Mouse (Mus musculus) intestine, embryonic 14.5 days (tissue): ENCODE results near the gene Atg2a. TPM values are rescaled to one million over a fixed set of nuclear protein-coding genes. Genes with fewer than 3 reads are reported as not detected.
A peak's percentile ranks its signal among the peaks of the same experiment; 100 is the strongest.

Experiments
- ATAC-seq: fragments of 200-750 bp; cut with Nextera tagmentation; replicated peaks from 2 replicates; pipeline ENCODE4 v1.8.0; 2017; ENCODE audit warnings: low read depth, moderate number of reproducible peaks, moderate TSS enrichment, moderate library complexity; ENCODE audit not compliant: low FRiP score, low TSS enrichment
- DNase-seq: peaks from one replicate; pipeline ENCODE4 v3.0.0-alpha.2; 2018; ENCODE audit warnings: low spot score
- H3K27ac ChIP-seq: fragments of 300-500 bp; sonication (generic); 2 replicates; pipeline ENCODE4 v1.5.1; 2014; ENCODE audit warnings: low read depth, mild to moderate bottlenecking, control low read depth
- H3K27me3 ChIP-seq: fragments of 300-500 bp; sonication (generic); replicated peaks from 2 replicates; pipeline ENCODE4 v1.6.1; 2014; ENCODE audit warnings: low read length, control low read depth; ENCODE audit not compliant: control insufficient read depth, insufficient read depth
- H3K36me3 ChIP-seq: fragments of 300-500 bp; sonication (generic); 2 replicates; pipeline ENCODE4 v1.6.1; 2014; ENCODE audit warnings: low read length, control low read depth; ENCODE audit not compliant: control insufficient read depth, insufficient read depth
- H3K4me1 ChIP-seq: fragments of 300-500 bp; sonication (generic); replicated peaks from 2 replicates; pipeline ENCODE4 v1.6.1; 2014; ENCODE audit warnings: low read length, control low read depth, mixed read lengths; ENCODE audit not compliant: control insufficient read depth, insufficient read depth
- H3K4me2 ChIP-seq: fragments of 300-500 bp; sonication (generic); 2 replicates; pipeline ENCODE4 v1.6.1; 2014; ENCODE audit warnings: low read length
- H3K4me3 ChIP-seq: fragments of 300-500 bp; sonication (generic); 2 replicates; pipeline ENCODE4 v1.5.1; 2014; ENCODE audit warnings: low read depth, low read length, control low read depth, mixed read lengths
- H3K9ac ChIP-seq: fragments of 300-500 bp; sonication (generic); 2 replicates; pipeline ENCODE4 v1.6.1; 2014; ENCODE audit warnings: mild to moderate bottlenecking, low read length
- H3K9me3 ChIP-seq: fragments of 300-500 bp; sonication (generic); 2 replicates; pipeline ENCODE4 v1.6.1; 2016; ENCODE audit warnings: low read length, control low read depth; ENCODE audit not compliant: control insufficient read depth
- WGBS: fragments of 180-500 bp; shearing (Covaris S2); extraction: QIAGEN DNeasy Blood & Tissue Kit; methylation state at CpG from one replicate; pipeline ENCODE4 v1.1.7; 2014; 5-methylcytosine and 5-hydroxymethylcytosine counted together
- polyA plus RNA-seq: library from polyadenylated mRNA; unstranded; fragments of >200 nt; fragmentation: Nextera tagmentation; extraction: Ambion mirVana; gene quantifications from 2 replicates; pipeline ENCODE4 v1.2.1, GENCODE M21; 2014

The Atg2a gene
- polyA plus RNA-seq, 1 experiment from 2014 or later: 11.6 TPM

- Histone ChIP-seq H3K4me1 (peaks cover 34% of the 10 kb centered on the region), H3K4me2 (peak overlapping the region; percentile 95), H3K9ac (peak overlapping the region; percentile 46), H3K4me3 (peak overlapping the region; percentile 75), H3K27me3 (0 out of 2 replicates have a peak, but pooled peaks cover 3% of the 10 kb centered on the region), H3K36me3 (peaks cover 4% of the 10 kb centered on the region), H3K9me3 (no peaks in the 10 kb centered on the region), H3K27ac (peak overlapping the region; percentile 88)
- peak; percentile 6; the same call in 1 of the 2 replicates for ATAC-seq
- DNase-seq: no peak
- WGBS: 7% methylated on average over 15 of the region's 15 CpGs
These were observed 34.4 kb downstream of the Atg2a start for GRCm38 (mm10) chr19:6275740-6276389.

GRCm38 (mm10) chr19:6276426-6277421, 35.3 kb downstream of the Atg2a start, which contains the start of gene Ehd1:
Gene Ehd1, plus strand, starts transcription at chr19:6276725.
- H3K9ac ChIP-seq: peak within 1 kb of the TSS; percentile 71
- under 1% methylated on average over 106 of the region's 106 CpGs for WGBS
- peak; percentile 93 for ATAC-seq
- peak within 1 kb of the TSS; percentile 75 for H3K4me3 ChIP-seq
- peak within 1 kb of the TSS; percentile 88 for H3K27ac ChIP-seq
- peaks cover 12% of the 10 kb centered on the region for H3K36me3 ChIP-seq
- no peaks in the 10 kb centered on the region for H3K9me3 ChIP-seq
- H3K4me1 ChIP-seq: peaks cover 30% of the 10 kb centered on the region
- peak within 1 kb of the TSS; percentile 95 for H3K4me2 ChIP-seq
- H3K27me3 ChIP-seq: no peaks in the 10 kb centered on the region
- DNase-seq: peak; percentile 97

DNA sequence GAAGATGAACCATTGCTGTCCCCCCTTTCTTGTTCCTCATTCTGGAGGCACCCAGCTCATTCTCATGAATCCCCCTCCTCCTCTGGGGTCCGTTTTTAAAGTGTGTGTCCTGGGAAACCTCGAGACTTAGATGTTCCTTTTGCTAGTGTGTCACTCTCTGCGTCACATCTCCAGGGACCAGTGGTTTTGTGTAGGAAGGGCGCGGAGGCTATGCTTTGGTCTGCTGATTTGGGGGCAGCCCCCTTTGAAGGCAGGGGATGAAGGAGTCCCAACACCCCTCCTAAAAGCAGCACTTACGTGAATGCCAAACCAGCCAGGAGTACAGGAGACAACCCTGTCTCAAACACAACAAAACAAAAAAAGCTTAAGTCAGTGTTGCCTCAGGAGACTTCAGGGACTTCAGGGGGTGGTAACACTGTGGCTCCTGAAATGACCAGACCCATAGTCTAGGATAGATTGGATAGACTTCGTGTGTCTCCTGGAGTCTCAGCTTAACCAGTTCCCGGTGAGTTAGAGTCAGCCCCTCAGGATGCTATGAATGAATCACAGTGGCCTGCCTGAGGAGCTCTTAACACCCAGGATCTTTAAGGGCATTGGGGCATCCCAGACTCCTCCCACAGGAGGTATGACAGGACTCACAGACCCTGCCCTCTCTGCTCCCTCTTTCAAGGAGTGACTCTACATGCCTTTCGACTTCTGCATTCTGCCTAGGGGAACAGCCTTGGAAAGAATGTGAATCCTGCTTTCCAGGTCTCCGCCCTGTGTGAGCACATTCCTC, 36.4 kb downstream of the Atg2a start:
- H3K9ac ChIP-seq: peak overlapping the region; percentile 71
- DNase-seq (peak; percentile 71), ATAC-seq (peak; percentile 14; the same call in 1 of the 2 replicates)
- H3K27me3 ChIP-seq: no peaks in the 10 kb centered on the region
- H3K4me3 ChIP-seq: peak overlapping the region; percentile 75
- peak overlapping the region; percentile 64; the same call in 1 of the 2 replicates for H3K27ac ChIP-seq
- H3K36me3 ChIP-seq: peaks cover 24% of the 10 kb centered on the region
- H3K4me1 ChIP-seq: peaks cover 28% of the 10 kb centered on the region
- peak overlapping the region; percentile 95 for H3K4me2 ChIP-seq
- 6% methylated on average over 10 of the region's 10 CpGs for WGBS
- no peaks in the 10 kb centered on the region for H3K9me3 ChIP-seq

DNA sequence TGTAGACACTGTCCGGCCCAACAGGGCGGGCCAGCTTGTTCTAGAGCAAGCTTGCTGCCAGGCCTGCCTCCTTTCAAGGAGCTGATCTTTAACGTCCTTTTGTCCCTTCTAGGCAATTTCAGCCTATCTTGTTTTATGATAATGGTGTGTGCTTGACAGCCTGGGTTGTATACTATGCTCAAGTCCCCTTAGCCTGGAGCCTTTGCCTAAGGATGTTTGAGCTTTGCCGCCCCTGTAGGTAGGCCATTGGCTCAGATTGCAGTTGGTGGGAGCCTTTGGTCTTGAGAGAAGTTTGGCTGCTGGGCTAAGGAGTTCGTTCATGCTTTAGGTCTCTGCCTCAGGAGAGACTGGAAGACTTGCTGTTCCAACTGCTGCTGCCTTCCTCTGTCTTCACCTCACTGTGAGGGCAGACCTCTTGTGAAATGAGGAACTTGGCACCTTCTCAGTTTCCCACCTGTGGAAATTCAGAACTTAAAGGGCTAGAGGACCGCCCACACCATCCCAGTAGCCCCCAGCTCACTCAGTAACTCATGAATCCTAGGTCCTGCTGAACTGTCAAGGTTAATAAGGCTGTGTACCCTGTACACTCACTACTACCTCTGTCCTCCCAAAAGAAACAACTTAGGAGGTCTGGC, 37.1 kb downstream of the Atg2a start:
- peaks cover 28% of the 10 kb centered on the region for H3K4me1 ChIP-seq
- ATAC-seq: no peak
- 23% methylated on average over 6 of the region's 6 CpGs for WGBS

DNA sequence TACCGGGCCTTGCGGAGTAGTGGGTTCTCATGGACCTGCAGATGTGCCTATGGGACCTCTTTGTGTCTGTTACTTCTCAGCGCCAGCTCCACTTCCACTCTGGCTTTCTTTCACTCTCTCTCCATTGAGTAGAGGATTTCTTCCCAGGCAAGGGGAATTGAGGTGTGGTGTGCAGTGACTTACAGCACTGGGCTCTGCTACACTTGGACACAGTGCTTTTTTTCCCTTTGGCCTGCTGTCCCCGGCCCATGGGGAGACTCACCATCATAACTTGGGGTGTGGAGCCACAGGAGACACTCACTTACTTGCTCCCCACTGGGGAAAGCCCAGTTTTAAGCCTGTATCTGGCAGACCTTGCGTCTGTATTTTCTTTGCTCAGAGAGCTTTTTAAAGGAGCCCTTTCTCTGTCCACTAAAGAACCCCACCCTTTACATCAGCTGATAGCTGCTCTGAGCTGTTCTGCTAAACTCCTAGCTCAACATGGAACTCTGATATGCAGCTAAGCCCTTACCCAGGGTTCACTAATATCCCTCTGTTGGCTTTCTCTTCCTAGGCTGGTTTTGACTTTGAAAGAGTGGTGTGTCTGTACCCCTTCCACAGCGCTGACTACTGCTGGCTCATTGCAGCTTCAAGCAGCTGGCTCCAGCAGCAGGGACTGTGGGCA, 38.1 kb downstream of the Atg2a start:
- DNase-seq: no peak
- ATAC-seq: no peak
- no peaks in the 10 kb centered on the region for H3K27me3 ChIP-seq
- peaks cover 38% of the 10 kb centered on the region for H3K36me3 ChIP-seq
- peaks cover 28% of the 10 kb centered on the region for H3K4me1 ChIP-seq
- H3K4me2 ChIP-seq: peak overlapping the region; percentile 95
- H3K9me3 ChIP-seq: no peaks in the 10 kb centered on the region
- H3K27ac ChIP-seq: peak overlapping the region; percentile 13; the same call in 1 of the 2 replicates
- H3K4me3 ChIP-seq: no peak overlapping the region
- 85% methylated on average over 6 of the region's 6 CpGs for whole genome bisulfite sequencing
- H3K9ac ChIP-seq: no peak overlapping the region

More for the DNA sequence above, 37.1 kb downstream of the Atg2a start:
- no peak for DNase-seq
- peaks cover 30% of the 10 kb centered on the region for H3K36me3 ChIP-seq
- no peaks in the 10 kb centered on the region for H3K27me3 ChIP-seq
- H3K9me3 ChIP-seq: no peaks in the 10 kb centered on the region
- H3K4me3 ChIP-seq: peak overlapping the region; percentile 75
- peak overlapping the region; percentile 64; the same call in 1 of the 2 replicates for H3K27ac ChIP-seq
- peak overlapping the region; percentile 95 for H3K4me2 ChIP-seq
- peak overlapping the region; percentile 71 for H3K9ac ChIP-seq

- WGBS: 83% methylated on average over 7 of the region's 7 CpGs
- peaks cover 46% of the 10 kb centered on the region for H3K36me3 ChIP-seq
- H3K4me2 ChIP-seq: no peak overlapping the region
- H3K9ac ChIP-seq: no peak overlapping the region
- H3K9me3 ChIP-seq: no peaks in the 10 kb centered on the region
- no peaks in the 10 kb centered on the region for H3K27me3 ChIP-seq
- no peak overlapping the region for H3K4me3 ChIP-seq
- peaks cover 25% of the 10 kb centered on the region for H3K4me1 ChIP-seq
- DNase-seq (no peak), ATAC-seq (no peak)
- no peak overlapping the region for H3K27ac ChIP-seq
These were observed 39.1 kb downstream of the Atg2a start for GRCm38 (mm10) chr19:6280554-6280953.

GRCm38 (mm10) chr19:6281122-6282020, 39.9 kb downstream of the Atg2a start:
- Histone ChIP-seq H3K4me2 (no peak overlapping the region), H3K9ac (no peak overlapping the region), H3K27me3 (no peaks in the 10 kb centered on the region), H3K4me1 (peaks cover 21% of the 10 kb centered on the region), H3K4me3 (no peak overlapping the region), H3K27ac (no peak overlapping the region), H3K9me3 (no peaks in the 10 kb centered on the region), H3K36me3 (peaks cover 52% of the 10 kb centered on the region)
- WGBS: 70% methylated on average over 14 of the region's 14 CpGs
- DNase-seq: no peak
- no peak for ATAC-seq
